Mouse (Mus musculus) T-helper 2 cell (primary cell): ENCODE data around the gene Reps1.

Experiments
- in situ Hi-C: fragments of 300-600 bp; cut with MboI, MseI; formaldehyde crosslinking; loops from one replicate; pipeline ENCODE4 v1.15.1; 2025; ENCODE audit warnings: high pct_unique_total_duplicates

Gene Reps1

GRCm38 (mm10) chr10:18055696-18056390 is at the start of gene Reps1:
TSS of gene Reps1 (plus strand) at chr10:18055861.
- in situ Hi-C loops = loop anchor here (10.0 kb wide), 2 partner anchors 149 to 321 kb away; no protein-coding TSS in a partner anchor

GRCm38 (mm10) chr10:18006756-18007155 is 48.9 kb upstream of the Reps1 start:
- in situ Hi-C loops = no loop called here

- in situ Hi-C loops = no loop called here
Observed at GRCm38 (mm10) chr10:18007243-18007642, 48.4 kb upstream of the Reps1 start.

- in situ Hi-C loops = no loop called here
Observed at GRCm38 (mm10) chr10:18008118-18008517, 47.5 kb upstream of the Reps1 start.

GRCm38 (mm10) chr10:18009744-18010143 is 45.9 kb upstream of the Reps1 start:
- in situ Hi-C loops = no loop called here

- in situ Hi-C loops = no loop called here
Observed at GRCm38 (mm10) chr10:18011761-18012160, 43.9 kb upstream of the Reps1 start.

GRCm38 (mm10) chr10:18020443-18020842 is 35.2 kb upstream of the Reps1 start:
- in situ Hi-C loops = no loop called here

GRCm38 (mm10) chr10:18020846-18021245 is 34.8 kb upstream of the Reps1 start:
- in situ Hi-C loops = no loop called here

GRCm38 (mm10) chr10:18021576-18022311 is 33.9 kb upstream of the Reps1 start:
- in situ Hi-C loops = no loop called here

- in situ Hi-C loops = no loop called here
Observed at GRCm38 (mm10) chr10:18022312-18022711, 33.3 kb upstream of the Reps1 start.

GRCm38 (mm10) chr10:18022741-18023347 is 32.8 kb upstream of the Reps1 start, which contains the start of gene Abracl:
TSS of gene Abracl (minus strand) at chr10:18023288.
- in situ Hi-C loops = no loop called here

- in situ Hi-C loops = no loop called here
Observed at GRCm38 (mm10) chr10:18034408-18034807, 21.3 kb upstream of the Reps1 start.

GRCm38 (mm10) chr10:18036849-18037248 is 18.8 kb upstream of the Reps1 start:
- in situ Hi-C loops = no loop called here

- in situ Hi-C loops = no loop called here
Observed at GRCm38 (mm10) chr10:18046380-18046779, 9.3 kb upstream of the Reps1 start.

- in situ Hi-C loops = no loop called here
Observed at GRCm38 (mm10) chr10:18047380-18048146, 8.1 kb upstream of the Reps1 start.

GRCm38 (mm10) chr10:18055009-18055695 is 509 bp upstream of the Reps1 start:
- in situ Hi-C loops = loop anchor here (10.0 kb wide), 2 partner anchors 150 to 320 kb away; no protein-coding TSS in a partner anchor

GRCm38 (mm10) chr10:18056391-18056745 is 707 bp downstream of the Reps1 start:
- in situ Hi-C loops = loop anchor here (10.0 kb wide), 2 partner anchors 148 to 322 kb away; no protein-coding TSS in a partner anchor

- in situ Hi-C loops = loop anchor here (10.0 kb wide), 2 partner anchors 146 to 324 kb away; no protein-coding TSS in a partner anchor
Observed at GRCm38 (mm10) chr10:18058681-18059338, 3.1 kb downstream of the Reps1 start.

GRCm38 (mm10) chr10:18059807-18060206 is 4.1 kb downstream of the Reps1 start:
- in situ Hi-C loops = loop anchor here (10.0 kb wide), 2 partner anchors 145 to 325 kb away; no protein-coding TSS in a partner anchor

- in situ Hi-C loops = no loop called here
Observed at GRCm38 (mm10) chr10:18060778-18061177, 5.1 kb downstream of the Reps1 start.
